Mouse (Mus musculus) intestine, embryonic 16.5 days (tissue): Measurements from ENCODE around the gene Jph2. TPM values are rescaled to one million over a fixed set of nuclear protein-coding genes. Genes with fewer than 3 reads are reported as not detected.
A peak's percentile ranks its signal among the peaks of the same experiment; 100 is the strongest.

ENCODE experiments used
- ATAC-seq: fragments of 200-750 bp; cut with Nextera tagmentation; 2 replicates; pipeline ENCODE4 v1.8.0; 2017; ENCODE audit warnings: moderate TSS enrichment, moderate library complexity
- H3K27ac ChIP-seq: fragments of 300-500 bp; sonication (generic); 2 replicates; pipeline ENCODE4 v1.5.1; 2014; ENCODE audit warnings: mild to moderate bottlenecking, low read length
- H3K27me3 ChIP-seq: fragments of 300-500 bp; sonication (generic); replicated peaks from 2 replicates; pipeline ENCODE4 v1.6.1; 2014; ENCODE audit warnings: low read length, control low read depth, mixed read lengths; ENCODE audit not compliant: control insufficient read depth, insufficient read depth
- H3K36me3 ChIP-seq: fragments of 300-500 bp; sonication (generic); 2 replicates; pipeline ENCODE4 v1.6.1; 2014; ENCODE audit warnings: low read length, control low read depth; ENCODE audit not compliant: control insufficient read depth, insufficient read depth
- H3K4me1 ChIP-seq: fragments of 300-500 bp; sonication (generic); 2 replicates; pipeline ENCODE4 v1.6.1; 2014; ENCODE audit warnings: low read length, control low read depth, mixed read lengths; ENCODE audit not compliant: control insufficient read depth, insufficient read depth
- H3K4me2 ChIP-seq: fragments of 300-500 bp; sonication (generic); 2 replicates; pipeline ENCODE4 v1.6.1; 2014; ENCODE audit warnings: low read depth, low read length, control low read depth
- H3K4me3 ChIP-seq: fragments of 300-500 bp; sonication (generic); 2 replicates; pipeline ENCODE4 v1.5.1; 2014; ENCODE audit warnings: mild to moderate bottlenecking, low read length
- H3K9ac ChIP-seq: fragments of 300-500 bp; sonication (generic); 2 replicates; pipeline ENCODE4 v1.6.1; 2014; ENCODE audit warnings: low read depth, low read length
- H3K9me3 ChIP-seq: fragments of 300-500 bp; sonication (generic); 2 replicates; pipeline ENCODE4 v1.6.1; 2016; ENCODE audit warnings: low read length, control low read depth; ENCODE audit not compliant: control insufficient read depth
- WGBS: fragments of 180-500 bp; shearing (Covaris S2); extraction: QIAGEN DNeasy Blood & Tissue Kit; methylation state at CpG from one replicate; pipeline ENCODE4 v1.1.7; 2014; 5-methylcytosine and 5-hydroxymethylcytosine counted together
- polyA plus RNA-seq: library from polyadenylated mRNA; unstranded; fragments of >200 nt; fragmentation: Nextera tagmentation; extraction: Ambion mirVana; gene quantifications from 2 replicates; pipeline ENCODE4 v1.2.1, GENCODE M21; 2015

The Jph2 gene
- 6.3 and 7.5 TPM in 2 replicates for polyA plus RNA-seq

DNA sequence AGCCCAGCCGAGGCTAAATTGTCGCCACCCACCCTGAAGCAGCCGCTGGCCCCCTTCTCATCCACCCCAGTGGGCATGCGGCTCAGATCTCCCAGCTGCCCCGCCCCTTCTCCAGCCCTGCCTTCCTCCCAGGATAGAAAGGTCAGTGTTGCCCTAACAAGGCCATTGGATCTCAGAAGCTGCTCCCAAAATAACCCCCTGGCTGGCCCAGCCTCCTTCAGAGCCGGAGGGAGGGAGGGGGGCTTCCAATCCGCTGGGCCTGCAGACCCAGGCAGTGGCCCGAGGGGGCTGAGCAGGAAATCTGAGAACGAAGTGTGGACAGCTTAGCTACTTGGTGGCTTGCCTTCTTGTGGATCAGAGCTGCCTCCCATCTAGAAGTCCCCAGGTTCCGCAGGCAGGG is at the start of gene Jph2:
TSS of gene Jph2 (minus strand) at position 89 of the 400 bp plus-strand sequence.
- no peaks in the 10 kb centered on the region for H3K9me3 ChIP-seq
- no peaks in the 10 kb centered on the region for H3K4me1 ChIP-seq
- ATAC-seq: peak; percentile 70
- 9% methylated on average over 10 of the region's 10 CpGs for WGBS
- no peaks in the 10 kb centered on the region for H3K36me3 ChIP-seq
- H3K4me3 ChIP-seq: peak within 1 kb of the TSS; percentile 36
- no peaks in the 10 kb centered on the region for H3K27me3 ChIP-seq
- peak within 1 kb of the TSS; percentile 53 for H3K27ac ChIP-seq
- H3K4me2 ChIP-seq: peak within 1 kb of the TSS; percentile 37
- H3K9ac ChIP-seq: peak within 1 kb of the TSS; percentile 44

DNA sequence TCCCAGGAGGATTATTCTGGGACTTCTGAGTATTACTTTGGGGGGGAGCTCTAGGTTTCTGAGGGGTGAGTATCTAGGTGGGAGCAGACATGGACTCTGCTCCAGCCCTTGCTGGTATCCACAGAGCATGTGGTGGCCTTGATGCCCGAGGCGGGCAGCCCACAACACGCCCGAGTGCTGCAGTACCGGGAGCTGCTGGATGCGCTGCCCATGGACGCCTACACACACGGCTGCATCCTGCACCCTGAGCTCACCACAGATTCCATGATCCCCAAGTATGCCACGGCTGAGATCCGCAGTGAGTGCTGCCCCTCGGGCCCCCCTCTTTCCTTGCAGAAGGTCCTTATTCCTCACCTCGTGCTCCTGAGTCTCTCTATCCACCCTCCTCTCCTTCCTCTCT is 49.6 kb upstream of the Jph2 start:
- no peaks in the 10 kb centered on the region for H3K27me3 ChIP-seq

DNA sequence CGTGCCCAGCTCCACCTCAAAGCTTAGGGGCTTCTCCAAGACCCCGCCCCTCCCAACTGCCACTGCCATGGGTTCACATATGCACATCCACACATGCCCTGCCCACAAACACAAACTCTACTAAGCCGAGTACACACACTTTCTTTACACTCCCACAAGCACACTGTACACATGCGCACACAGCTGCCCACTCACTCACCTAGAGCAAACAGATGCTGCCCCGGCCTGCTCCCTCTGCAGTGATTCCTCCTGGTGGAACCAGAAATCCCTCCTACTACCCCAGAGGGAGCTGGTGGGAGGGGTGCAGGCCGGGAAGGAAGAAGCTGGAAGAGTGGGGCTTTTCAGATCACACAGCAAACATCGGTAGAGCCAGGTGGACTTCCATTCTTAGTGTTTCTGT is 46.2 kb upstream of the Jph2 start:
- H3K4me1 ChIP-seq: no peaks in the 10 kb centered on the region
- H3K27ac ChIP-seq: no peak overlapping the region
- H3K27me3 ChIP-seq: peaks cover 1% of the 10 kb centered on the region; the same call in 1 of the 2 replicates
- H3K4me2 ChIP-seq: no peak overlapping the region
- no peaks in the 10 kb centered on the region for H3K9me3 ChIP-seq
- H3K36me3 ChIP-seq: no peaks in the 10 kb centered on the region
- H3K9ac ChIP-seq: no peak overlapping the region
- 47% methylated on average over 7 of the region's 7 CpGs for WGBS
- no peak overlapping the region for H3K4me3 ChIP-seq
- ATAC-seq: no peak

More for the DNA sequence above, 49.6 kb upstream of the Jph2 start:
- Histone ChIP-seq H3K36me3 (no peaks in the 10 kb centered on the region), H3K9me3 (no peaks in the 10 kb centered on the region), H3K4me1 (no peaks in the 10 kb centered on the region), H3K4me3 (no peak overlapping the region), H3K9ac (no peak overlapping the region), H3K4me2 (no peak overlapping the region), H3K27ac (no peak overlapping the region)
- no peak for ATAC-seq
- 79% methylated on average over 12 of the region's 12 CpGs for WGBS

DNA sequence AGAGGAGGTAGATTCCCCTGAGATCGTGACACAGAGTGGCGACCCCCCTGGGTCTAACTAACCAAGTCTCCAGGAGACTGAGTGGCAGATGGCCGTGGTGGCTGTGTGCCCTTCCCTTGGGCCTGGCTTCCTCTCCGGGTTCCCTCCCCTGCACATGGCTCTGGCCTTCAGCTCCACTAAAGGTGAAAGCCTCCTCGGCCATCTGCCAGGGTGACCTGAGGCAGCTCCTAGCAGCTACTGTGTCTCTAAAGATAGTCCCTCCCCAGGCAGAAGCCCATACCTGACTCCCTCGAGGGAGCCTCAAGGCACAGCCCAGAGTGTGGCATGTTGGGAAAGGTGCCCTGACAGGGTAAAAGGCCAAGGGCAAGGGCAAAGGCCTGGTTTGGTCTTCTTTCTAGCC is 45.8 kb upstream of the Jph2 start:
- no peaks in the 10 kb centered on the region for H3K9me3 ChIP-seq
- H3K9ac ChIP-seq: no peak overlapping the region
- no peak overlapping the region for H3K4me2 ChIP-seq
- H3K4me3 ChIP-seq: no peak overlapping the region
- H3K27me3 ChIP-seq: peaks cover 6% of the 10 kb centered on the region
- H3K36me3 ChIP-seq: no peaks in the 10 kb centered on the region
- peaks cover 2% of the 10 kb centered on the region; the same call in 1 of the 2 replicates for H3K4me1 ChIP-seq
- 65% methylated on average over 6 of the region's 6 CpGs for WGBS
- no peak overlapping the region for H3K27ac ChIP-seq
- no peak for ATAC-seq

DNA sequence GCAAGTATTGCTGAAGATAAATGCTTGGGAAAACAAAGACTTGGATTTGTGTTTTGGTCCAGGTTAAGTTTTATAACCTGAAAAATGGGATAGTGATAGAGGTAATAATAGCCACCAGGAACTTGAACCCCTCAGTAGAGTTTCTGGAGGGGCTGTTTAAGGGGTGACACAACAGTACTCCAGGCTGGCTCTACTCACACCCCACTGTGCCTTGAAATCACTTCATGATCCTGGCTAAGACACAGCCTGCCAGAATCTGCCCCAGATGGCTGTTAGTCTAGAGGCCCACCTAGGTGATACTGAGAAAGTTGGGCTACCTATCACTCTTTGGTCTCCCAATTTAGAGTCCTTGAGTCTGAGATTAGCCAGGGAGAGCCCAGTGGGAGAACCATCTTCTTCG is 41.7 kb upstream of the Jph2 start:
- Histone ChIP-seq H3K9ac (no peak overlapping the region), H3K4me3 (no peak overlapping the region), H3K27me3 (peaks cover 9% of the 10 kb centered on the region), H3K27ac (no peak overlapping the region), H3K4me2 (0 out of 2 replicates have a peak overlapping the region, but pooled peaks have one; percentile 50), H3K4me1 (peaks cover 6% of the 10 kb centered on the region; the same call in 1 of the 2 replicates), H3K9me3 (no peaks in the 10 kb centered on the region), H3K36me3 (no peaks in the 10 kb centered on the region)
- ATAC-seq: no peak
- WGBS: 42% methylated on average over 1 of the region's 1 CpGs

DNA sequence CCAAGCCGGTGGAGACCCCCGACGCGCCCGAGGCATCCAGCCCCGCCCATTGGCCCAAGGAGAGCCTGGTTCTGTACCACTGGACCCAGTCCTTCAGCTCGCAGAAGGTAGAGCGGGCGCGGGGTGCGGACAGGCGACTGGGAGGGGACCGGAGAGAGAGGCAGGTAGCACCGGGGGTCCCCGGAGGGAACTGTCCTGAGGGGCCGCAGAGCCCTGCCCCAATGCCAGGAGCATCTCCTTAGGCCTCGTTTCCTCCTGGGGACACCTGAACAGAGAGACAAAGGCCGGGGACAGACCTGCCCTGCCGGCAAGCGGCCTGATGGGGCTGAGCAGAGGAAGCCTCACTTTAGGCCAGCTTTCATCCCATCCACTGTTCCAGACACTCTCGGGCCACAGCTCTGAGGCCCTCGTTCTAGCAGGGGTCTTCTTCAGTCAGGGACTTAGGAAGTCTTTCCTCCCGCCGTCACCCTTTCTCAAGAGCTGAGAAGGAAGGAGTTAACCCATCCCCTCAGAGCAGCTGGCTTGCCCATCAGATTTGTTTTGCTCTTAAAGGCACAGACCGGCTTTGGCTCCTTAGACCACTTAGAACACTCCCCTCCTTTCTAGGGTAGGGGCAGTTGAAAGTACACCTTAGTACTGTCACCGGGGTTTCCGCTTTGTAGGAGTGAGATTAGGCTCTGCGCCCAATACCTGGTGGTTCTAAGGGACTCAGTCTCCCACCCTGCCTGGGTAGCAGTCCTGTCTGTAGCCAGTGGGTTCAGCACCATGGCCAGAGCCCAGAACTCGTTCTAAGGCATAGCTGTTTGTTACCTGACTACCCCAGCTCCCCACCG is 41.0 kb upstream of the Jph2 start:
- Histone ChIP-seq H3K9ac (0 out of 2 replicates have a peak overlapping the region, but pooled peaks have one; percentile 31), H3K9me3 (no peaks in the 10 kb centered on the region), H3K27ac (no peak overlapping the region), H3K27me3 (peaks cover 9% of the 10 kb centered on the region), H3K4me3 (peak overlapping the region; percentile 39), H3K4me2 (peak overlapping the region; percentile 50), H3K36me3 (no peaks in the 10 kb centered on the region), H3K4me1 (peaks cover 6% of the 10 kb centered on the region; the same call in 1 of the 2 replicates)
- 1% methylated on average over 30 of the region's 30 CpGs for WGBS
- no peak; the same call in 1 of the 2 replicates for ATAC-seq

DNA sequence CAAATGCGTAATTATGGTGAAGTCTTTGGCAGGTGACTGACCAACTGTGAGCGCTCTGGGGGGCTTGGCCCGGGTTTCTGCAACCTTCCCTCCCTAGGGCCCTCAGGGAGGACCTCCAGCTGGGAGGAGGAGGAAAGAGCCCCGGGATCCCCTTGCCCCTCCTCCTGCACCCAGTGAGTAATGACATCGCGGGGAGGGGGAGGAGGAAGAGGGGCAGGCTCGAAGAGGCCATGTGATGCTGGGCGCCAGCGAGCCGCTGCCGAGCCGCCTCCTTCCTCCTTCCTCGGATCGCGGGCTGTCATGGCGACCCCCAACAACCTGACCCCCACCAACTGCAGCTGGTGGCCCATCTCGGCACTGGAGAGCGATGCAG is 40.4 kb upstream of the Jph2 start, which contains the start of gene Gdap1l1:
TSS of gene Gdap1l1 (plus strand) at position 231 of the 373 bp plus-strand sequence.
- Histone ChIP-seq H3K9ac (0 out of 2 replicates have a peak within 1 kb of the TSS, but pooled peaks have one; percentile 31), H3K27me3 (peaks cover 9% of the 10 kb centered on the region), H3K27ac (no peak within 1 kb of the TSS), H3K4me2 (peak within 1 kb of the TSS; percentile 50), H3K4me1 (peaks cover 6% of the 10 kb centered on the region; the same call in 1 of the 2 replicates), H3K9me3 (no peaks in the 10 kb centered on the region), H3K36me3 (no peaks in the 10 kb centered on the region), H3K4me3 (peak within 1 kb of the TSS; percentile 39)
- no peak; the same call in 1 of the 2 replicates for ATAC-seq
- WGBS: under 1% methylated on average over 17 of the region's 18 CpGs

DNA sequence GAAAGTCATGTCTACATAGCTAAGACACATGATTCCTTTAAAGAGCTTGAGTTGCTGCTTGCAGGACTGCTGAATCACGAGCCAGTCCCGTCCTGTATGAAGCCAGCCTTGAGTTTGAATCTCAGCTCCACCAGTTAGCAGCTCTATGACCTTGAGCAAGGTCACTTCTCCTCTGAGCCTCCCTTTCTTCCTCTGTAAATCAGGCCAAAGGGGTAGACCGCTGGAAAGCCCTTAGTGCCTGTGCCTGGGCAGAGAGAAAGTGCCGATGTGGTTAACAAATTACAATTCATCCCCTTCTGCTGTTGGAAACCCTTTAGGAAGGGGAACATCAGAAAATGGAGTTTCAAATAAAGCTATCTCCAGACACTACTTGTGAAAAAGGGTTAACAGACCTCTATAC is 40.0 kb upstream of the Jph2 start:
- H3K9ac ChIP-seq: no peak overlapping the region
- peaks cover 9% of the 10 kb centered on the region for H3K27me3 ChIP-seq
- peaks cover 6% of the 10 kb centered on the region; the same call in 1 of the 2 replicates for H3K4me1 ChIP-seq
- H3K36me3 ChIP-seq: no peaks in the 10 kb centered on the region
- H3K4me2 ChIP-seq: no peak overlapping the region
- H3K4me3 ChIP-seq: no peak overlapping the region
- H3K27ac ChIP-seq: no peak overlapping the region
- 49% methylated on average over 4 of the region's 4 CpGs for WGBS
- no peaks in the 10 kb centered on the region for H3K9me3 ChIP-seq
- ATAC-seq: no peak

DNA sequence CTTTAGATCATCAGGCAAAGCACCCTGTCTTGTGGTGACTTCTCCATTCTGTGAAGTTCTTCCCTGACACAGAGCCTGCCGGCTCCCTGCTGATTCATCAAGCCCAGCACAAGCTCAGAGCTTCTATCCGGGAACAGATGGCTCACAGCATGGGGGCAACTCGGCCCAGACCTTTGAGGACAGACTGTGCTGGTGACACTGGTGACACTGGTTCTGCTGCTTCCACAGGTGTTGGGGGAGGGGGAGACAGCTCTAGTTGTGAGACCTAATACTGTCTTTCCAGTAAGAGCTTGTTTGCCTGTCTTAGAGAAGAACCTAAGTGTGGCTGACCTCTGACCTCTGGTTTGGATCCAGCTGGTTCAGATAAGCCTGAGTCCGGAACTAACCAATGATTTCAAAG is 36.2 kb upstream of the Jph2 start:
- ATAC-seq: no peak
- Histone ChIP-seq H3K4me2 (no peak overlapping the region), H3K27ac (no peak overlapping the region), H3K4me3 (no peak overlapping the region), H3K27me3 (peaks cover 7% of the 10 kb centered on the region), H3K4me1 (peaks cover 6% of the 10 kb centered on the region; the same call in 1 of the 2 replicates), H3K9me3 (no peaks in the 10 kb centered on the region), H3K9ac (no peak overlapping the region), H3K36me3 (no peaks in the 10 kb centered on the region)
- 22% methylated on average over 4 of the region's 4 CpGs for WGBS
